Mouse (Mus musculus) liver, adult 2 months (tissue): ENCODE results near the gene Nek10.

Experiments used
- CTCF ChIP-seq: fragments of 200-500 bp; IDR thresholded peaks from 2 replicates; pipeline ENCODE4 v1.5.1; 2011; ENCODE audit warnings: low read depth, low read length, control low read depth
- POLR2A ChIP-seq: fragments of 200-500 bp; IDR thresholded peaks from 2 replicates; pipeline ENCODE4 v1.6.1; 2011; ENCODE audit warnings: low read length, control low read depth; ENCODE audit not compliant: insufficient read depth; ENCODE audit errors: extremely low read depth

DNA sequence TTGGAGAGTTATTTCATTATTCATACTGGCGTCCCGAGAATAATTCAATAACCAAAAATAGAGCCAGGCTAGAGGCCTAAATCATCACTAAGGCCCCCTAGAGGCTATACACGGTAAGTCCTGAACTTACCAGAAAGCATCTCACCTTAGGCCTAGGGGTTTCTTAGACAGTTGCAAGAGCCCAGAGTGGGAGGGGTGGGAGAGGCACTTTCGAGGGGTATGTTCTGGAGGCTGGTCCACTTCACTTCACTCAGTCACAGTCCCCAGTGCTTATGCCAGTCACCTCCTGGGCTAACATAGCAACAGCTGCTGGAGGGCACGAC lies 102.3 kb downstream of the Nek10 start:
- no peak for TF ChIP-seq CTCF
- TF ChIP-seq POLR2A: no peak
